Mouse (Mus musculus) MEL (cell line): ENCODE data around the gene Fbxo24.

Experiments used
- BHLHE40 ChIP-seq: IDR thresholded peaks from 2 replicates; pipeline ENCODE4 v1.6.1; 2012; ENCODE audit warnings: low read depth, mild to moderate bottlenecking, inconsistent platforms, low read length, improper control_type of control experiment, borderline replicate concordance
- EP300 ChIP-seq, 2 experiments: IDR thresholded peaks; 2 replicates each; pipeline ENCODE4 v1.6.1; 2011; ENCODE audit warnings: improper control_type of control experiment in 2 of 2, low read length in 2 of 2, low read depth in 1 of 2, mild to moderate bottlenecking in 1 of 2
- GATA1 ChIP-seq: IDR thresholded peaks from 2 replicates; pipeline ENCODE4 v1.6.1; 2011; ENCODE audit warnings: low read depth, low read length, improper control_type of control experiment
- HCFC1 ChIP-seq: IDR thresholded peaks from 2 replicates; pipeline ENCODE4 v1.6.1; 2012; ENCODE audit warnings: low read depth, mild to moderate bottlenecking, inconsistent platforms, low read length, improper control_type of control experiment, moderate library complexity
- KAT2A ChIP-seq: conservative IDR thresholded peaks from 2 replicates; pipeline ENCODE4 v1.6.1; 2012; ENCODE audit warnings: low read depth, low read length, improper control_type of control experiment, inconsistent platforms
- NELFE ChIP-seq: IDR thresholded peaks from 2 replicates; pipeline ENCODE4 v1.6.1; 2011; ENCODE audit warnings: low read depth, low read length, improper control_type of control experiment
- TAL1 ChIP-seq: IDR thresholded peaks from 2 replicates; pipeline ENCODE4 v1.6.1; 2012; ENCODE audit warnings: mild to moderate bottlenecking, inconsistent platforms, low read length, moderate library complexity, mixed read lengths
- TCF12 ChIP-seq: IDR thresholded peaks from 2 replicates; pipeline ENCODE4 v1.6.1; 2014; ENCODE audit warnings: low read depth, mild to moderate bottlenecking, inconsistent platforms, low read length, improper control_type of control experiment, moderate library complexity

DNA sequence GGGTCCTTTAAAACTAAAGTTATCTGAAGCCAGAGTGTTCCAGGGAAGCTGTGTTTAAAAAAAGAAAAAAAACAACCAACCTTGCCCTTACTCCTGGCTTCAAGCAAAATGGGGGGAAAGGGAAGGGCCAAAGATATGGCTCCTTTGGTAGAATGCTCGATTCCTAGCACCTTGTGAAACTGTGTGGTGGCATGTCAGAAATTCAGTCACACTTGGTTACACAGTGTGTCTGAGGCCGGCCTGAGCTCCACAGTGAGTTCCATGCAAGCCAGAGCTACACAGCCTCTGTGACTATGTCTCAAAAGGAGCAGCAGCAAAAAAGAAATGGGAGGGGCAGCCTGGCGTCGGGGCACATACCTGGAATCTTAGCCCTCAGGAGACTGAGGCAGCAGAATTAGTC, 20.4 kb upstream of the Fbxo24 start:
- TF ChIP-seq NELFE (no peak), HCFC1 (no peak), TCF12 (no peak), EP300 (IDR thresholded peaks at IDR 0.05; ENCODE audit: low read depth in 1 of 2, low read length in 2 of 2) (no peak), TAL1 (no peak), BHLHE40 (no peak), GATA1 (no peak), KAT2A (no peak)
